Mouse (Mus musculus) heart, embryonic 15.5 days (tissue): ENCODE measurements at regions not wholly inside any gene's neighbourhood (a gene's known extent, or its start where the extent isn't known, plus 50 kb on each side); places are given as distances from the start of the nearest gene placed in this dataset.

Source experiments
- ATAC-seq: fragments of 200-750 bp; cut with Nextera tagmentation; replicated peaks from 2 replicates; pipeline ENCODE4 v1.8.0; 2017; ENCODE audit warnings: low read depth, moderate TSS enrichment; ENCODE audit not compliant: insufficient number of reproducible peaks, insufficient read depth, low FRiP score
- H3K27ac ChIP-seq: fragments of 300-500 bp; sonication (generic); 2 replicates; pipeline ENCODE4 v1.5.1; 2015; ENCODE audit warnings: mild to moderate bottlenecking, inconsistent platforms
- H3K27me3 ChIP-seq: fragments of 300-500 bp; sonication (generic); 2 replicates; pipeline ENCODE4 v1.6.1; 2015; ENCODE audit warnings: inconsistent platforms
- H3K36me3 ChIP-seq: fragments of 300-500 bp; sonication (generic); 2 replicates; pipeline ENCODE4 v1.6.1; 2015; ENCODE audit warnings: mild to moderate bottlenecking, inconsistent platforms
- H3K4me1 ChIP-seq: fragments of 300-500 bp; sonication (generic); replicated peaks from 2 replicates; pipeline ENCODE4 v1.6.1; 2015; ENCODE audit warnings: inconsistent platforms
- H3K4me2 ChIP-seq: fragments of 300-500 bp; sonication (generic); 2 replicates; pipeline ENCODE4 v1.6.1; 2015; ENCODE audit warnings: inconsistent platforms, mild to moderate bottlenecking, moderate library complexity
- H3K4me3 ChIP-seq: fragments of 300-500 bp; sonication (generic); 2 replicates; pipeline ENCODE4 v1.5.1; 2015; ENCODE audit warnings: mild to moderate bottlenecking, inconsistent platforms
- H3K9ac ChIP-seq: fragments of 300-500 bp; sonication (generic); 2 replicates; pipeline ENCODE4 v1.6.1; 2015; ENCODE audit warnings: mild to moderate bottlenecking, inconsistent platforms
- H3K9me3 ChIP-seq: fragments of 300-500 bp; sonication (generic); replicated peaks from 2 replicates; pipeline ENCODE4 v1.6.1; 2016; ENCODE audit warnings: inconsistent platforms
- WGBS: fragments of 180-500 bp; shearing (Covaris S2); methylation state at CpG from one replicate; pipeline ENCODE4 v1.1.7; 2015; ENCODE audit warnings: mixed read lengths; 5-methylcytosine and 5-hydroxymethylcytosine counted together

- no peak overlapping the region for H3K4me2 ChIP-seq
- no peaks in the 10 kb centered on the region for H3K27me3 ChIP-seq
- H3K27ac ChIP-seq = no peak overlapping the region
- H3K36me3 ChIP-seq = no peaks in the 10 kb centered on the region
- no peak overlapping the region for H3K9ac ChIP-seq
- H3K4me3 ChIP-seq = no peak overlapping the region
- no peaks in the 10 kb centered on the region for H3K9me3 ChIP-seq
- 79% methylated on average over 13 of the region's 13 CpGs for WGBS
- no peaks in the 10 kb centered on the region for H3K4me1 ChIP-seq
- no peak for ATAC-seq
These were observed 304.9 kb downstream of the Gm11011 start for GRCm38 (mm10) chr2:169282508-169283117.

DNA sequence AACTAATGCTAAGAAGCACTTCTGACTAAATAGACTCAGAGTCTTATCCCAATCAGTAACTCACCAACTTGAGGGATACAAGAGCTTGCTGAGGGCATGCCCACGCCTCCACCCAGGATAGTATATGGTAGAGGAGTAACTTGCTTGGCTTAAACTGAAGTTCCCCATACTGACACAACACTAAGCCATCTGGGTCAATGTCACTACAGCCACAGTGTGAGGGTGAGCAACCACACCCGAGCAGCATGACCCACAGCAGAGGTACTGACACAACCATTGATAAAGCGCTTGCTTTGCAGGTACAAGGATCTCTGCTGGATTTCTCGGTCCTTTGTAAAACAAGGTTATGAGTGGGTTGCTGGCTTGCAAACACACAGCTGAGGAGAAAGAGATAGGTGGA lies 312.2 kb downstream of the Gm11011 start:
- H3K36me3 ChIP-seq = no peaks in the 10 kb centered on the region
- no peaks in the 10 kb centered on the region for H3K9me3 ChIP-seq
- H3K4me2 ChIP-seq = no peak overlapping the region
- WGBS = 85% methylated on average over 4 of the region's 4 CpGs
- no peaks in the 10 kb centered on the region for H3K27me3 ChIP-seq
- no peaks in the 10 kb centered on the region for H3K4me1 ChIP-seq
- no peak overlapping the region for H3K27ac ChIP-seq
- H3K4me3 ChIP-seq = no peak overlapping the region
- no peak overlapping the region for H3K9ac ChIP-seq
- no peak for ATAC-seq

- H3K27me3 ChIP-seq = no peaks in the 10 kb centered on the region
- 65% methylated on average over 1 of the region's 1 CpGs for WGBS
These were observed 313.4 kb downstream of the Gm11011 start for GRCm38 (mm10) chr2:169274101-169274500.

GRCm38 (mm10) chr2:169272622-169273021 lies 314.9 kb downstream of the Gm11011 start:
- H3K9me3 ChIP-seq = no peaks in the 10 kb centered on the region
- no peak overlapping the region for H3K27ac ChIP-seq
- no peak overlapping the region for H3K4me2 ChIP-seq
- ATAC-seq = no peak
- no peaks in the 10 kb centered on the region for H3K27me3 ChIP-seq
- no peaks in the 10 kb centered on the region for H3K36me3 ChIP-seq
- no peak overlapping the region for H3K4me3 ChIP-seq
- 36% methylated on average over 6 of the region's 6 CpGs for WGBS
- H3K4me1 ChIP-seq = no peaks in the 10 kb centered on the region
- no peak overlapping the region for H3K9ac ChIP-seq

More at GRCm38 (mm10) chr2:169274101-169274500, 313.4 kb downstream of the Gm11011 start:
- Histone ChIP-seq H3K4me1 (no peaks in the 10 kb centered on the region), H3K4me3 (no peak overlapping the region), H3K9ac (no peak overlapping the region), H3K9me3 (no peaks in the 10 kb centered on the region), H3K36me3 (no peaks in the 10 kb centered on the region), H3K4me2 (no peak overlapping the region), H3K27ac (no peak overlapping the region)
- ATAC-seq = no peak

- H3K36me3 ChIP-seq = no peaks in the 10 kb centered on the region
- no peak overlapping the region for H3K9ac ChIP-seq
- no peak overlapping the region for H3K27ac ChIP-seq
- ATAC-seq = no peak
- no peaks in the 10 kb centered on the region for H3K4me1 ChIP-seq
- H3K27me3 ChIP-seq = no peaks in the 10 kb centered on the region
- H3K4me2 ChIP-seq = no peak overlapping the region
- H3K4me3 ChIP-seq = no peak overlapping the region
- H3K9me3 ChIP-seq = no peaks in the 10 kb centered on the region
- WGBS = 45% methylated on average over 4 of the region's 4 CpGs
These were observed 315.5 kb downstream of the Gm11011 start for GRCm38 (mm10) chr2:169272018-169272417.

GRCm38 (mm10) chr2:169260636-169261035 lies 305.2 kb upstream of the Zfp64 start:
- H3K9ac ChIP-seq = no peak overlapping the region
- no peak overlapping the region for H3K4me2 ChIP-seq
- no peaks in the 10 kb centered on the region for H3K27me3 ChIP-seq
- H3K4me1 ChIP-seq = no peaks in the 10 kb centered on the region
- no peak for ATAC-seq
- H3K36me3 ChIP-seq = no peaks in the 10 kb centered on the region
- no peak overlapping the region for H3K27ac ChIP-seq
- no peak overlapping the region for H3K4me3 ChIP-seq
- 73% methylated on average over 4 of the region's 4 CpGs for WGBS
- H3K9me3 ChIP-seq = no peaks in the 10 kb centered on the region

DNA sequence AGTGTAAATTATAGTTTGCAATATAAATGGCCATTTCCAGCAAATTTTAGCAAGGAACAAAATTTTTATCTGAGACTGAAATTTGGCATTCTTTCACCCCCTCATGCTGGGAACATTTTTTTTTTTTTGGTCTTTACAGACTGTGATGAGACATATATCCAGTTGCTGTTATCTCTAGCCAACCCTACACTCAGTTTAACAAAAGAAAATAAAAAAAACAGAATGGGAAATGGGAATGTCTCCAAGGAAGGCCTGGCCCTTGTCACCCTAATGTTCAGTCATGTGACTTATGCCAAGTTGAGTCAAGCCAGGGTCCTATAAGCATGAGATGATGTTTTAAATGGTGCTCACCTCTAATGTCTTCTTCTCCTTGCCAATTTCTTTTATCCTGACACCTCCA lies 289.2 kb upstream of the Zfp64 start:
- Histone ChIP-seq H3K9me3 (no peaks in the 10 kb centered on the region), H3K4me1 (no peaks in the 10 kb centered on the region), H3K4me3 (no peak overlapping the region), H3K27ac (no peak overlapping the region), H3K4me2 (no peak overlapping the region), H3K27me3 (no peaks in the 10 kb centered on the region), H3K36me3 (no peaks in the 10 kb centered on the region), H3K9ac (no peak overlapping the region)
- no peak for ATAC-seq

DNA sequence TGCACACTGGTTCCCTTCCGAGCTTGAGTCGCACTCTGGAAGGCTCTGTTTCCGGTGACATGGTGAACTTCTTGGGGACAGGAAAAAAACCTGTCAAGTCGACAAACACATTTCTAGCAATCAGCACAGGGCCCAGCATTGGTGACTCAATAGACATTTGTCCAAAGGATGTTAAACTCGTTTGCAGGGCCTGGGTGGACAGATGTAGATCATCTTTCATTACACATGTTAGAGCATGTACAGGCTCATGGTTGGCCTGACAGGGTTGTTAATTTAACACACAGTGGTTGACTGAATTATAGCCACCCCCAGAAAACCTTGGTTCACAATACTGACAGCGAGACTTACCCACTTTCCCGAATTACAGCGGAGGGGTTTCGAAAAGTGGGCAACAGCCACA lies 288.6 kb upstream of the Zfp64 start:
- H3K27me3 ChIP-seq = no peaks in the 10 kb centered on the region
- H3K9ac ChIP-seq = no peak overlapping the region
- no peak overlapping the region for H3K27ac ChIP-seq
- no peaks in the 10 kb centered on the region for H3K4me1 ChIP-seq
- no peaks in the 10 kb centered on the region for H3K36me3 ChIP-seq
- no peak for ATAC-seq
- no peak overlapping the region for H3K4me2 ChIP-seq
- 74% methylated on average over 9 of the region's 9 CpGs for WGBS
- no peak overlapping the region for H3K4me3 ChIP-seq
- H3K9me3 ChIP-seq = no peaks in the 10 kb centered on the region

- Histone ChIP-seq H3K9ac (no peak overlapping the region), H3K4me3 (no peak overlapping the region), H3K27ac (no peak overlapping the region), H3K4me2 (no peak overlapping the region), H3K27me3 (no peaks in the 10 kb centered on the region), H3K9me3 (no peaks in the 10 kb centered on the region), H3K36me3 (no peaks in the 10 kb centered on the region), H3K4me1 (no peaks in the 10 kb centered on the region)
- ATAC-seq = no peak
- WGBS = 87% methylated on average over 4 of the region's 4 CpGs
These were observed 282.5 kb upstream of the Zfp64 start for GRCm38 (mm10) chr2:169237856-169238255.

DNA sequence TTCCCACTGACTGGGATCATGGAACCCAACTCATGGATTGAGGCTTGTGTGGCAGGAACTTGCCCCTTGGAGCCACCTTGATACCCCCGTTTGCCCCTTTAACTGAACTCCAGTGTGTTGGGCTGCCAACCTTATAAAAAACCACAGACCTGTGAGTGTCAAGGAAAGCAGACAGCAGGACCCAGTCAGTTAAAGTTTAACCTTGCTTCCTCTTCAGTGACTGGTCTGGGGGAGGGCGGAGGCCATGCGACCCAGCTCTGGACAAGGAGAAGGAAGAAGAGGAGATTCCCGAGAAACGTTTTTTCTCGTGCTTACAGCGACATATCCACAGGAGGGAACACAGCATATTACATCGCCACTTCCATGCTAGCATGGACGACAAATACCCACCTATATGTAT lies 281.9 kb upstream of the Zfp64 start:
- Histone ChIP-seq H3K4me3 (no peak overlapping the region), H3K27me3 (no peaks in the 10 kb centered on the region), H3K36me3 (no peaks in the 10 kb centered on the region), H3K9me3 (no peaks in the 10 kb centered on the region), H3K4me2 (no peak overlapping the region), H3K9ac (no peak overlapping the region), H3K27ac (no peak overlapping the region), H3K4me1 (no peaks in the 10 kb centered on the region)
- no peak for ATAC-seq
- 87% methylated on average over 9 of the region's 9 CpGs for WGBS

GRCm38 (mm10) chr2:169234368-169235070 lies 279.1 kb upstream of the Zfp64 start:
- Histone ChIP-seq H3K27ac (no peak overlapping the region), H3K27me3 (no peaks in the 10 kb centered on the region), H3K4me3 (no peak overlapping the region), H3K36me3 (no peaks in the 10 kb centered on the region), H3K4me1 (no peaks in the 10 kb centered on the region), H3K4me2 (no peak overlapping the region), H3K9me3 (no peaks in the 10 kb centered on the region), H3K9ac (no peak overlapping the region)
- ATAC-seq = no peak
- WGBS = 77% methylated on average over 11 of the region's 11 CpGs
